Mouse (Mus musculus) neural tube, embryonic 14.5 days (tissue): ENCODE measurements around the gene Ikbke. TPM values are rescaled to one million over a fixed set of nuclear protein-coding genes. Genes with fewer than 3 reads are reported as not detected.

ENCODE experiments used
- ATAC-seq: fragments of 200-750 bp; cut with Nextera tagmentation; 2 replicates; pipeline ENCODE4 v1.8.0; 2017; ENCODE audit warnings: low read depth, mild to moderate bottlenecking, moderate TSS enrichment, moderate library complexity
- H3K27ac ChIP-seq: fragments of 300-500 bp; sonication (generic); 2 replicates; pipeline ENCODE4 v1.5.1; 2014; ENCODE audit warnings: low read depth, mild to moderate bottlenecking, control low read depth, low read length, moderate library complexity, mixed read lengths
- H3K27me3 ChIP-seq: fragments of 300-500 bp; sonication (generic); 2 replicates; pipeline ENCODE4 v1.6.1; 2014; ENCODE audit warnings: low read length; ENCODE audit not compliant: control insufficient read depth, insufficient read depth
- H3K36me3 ChIP-seq: fragments of 300-500 bp; sonication (generic); 2 replicates; pipeline ENCODE4 v1.6.1; 2014; ENCODE audit warnings: low read length, mixed read lengths; ENCODE audit not compliant: control insufficient read depth, insufficient read depth
- H3K4me1 ChIP-seq: fragments of 300-500 bp; sonication (generic); 2 replicates; pipeline ENCODE4 v1.6.1; 2014; ENCODE audit warnings: low read length; ENCODE audit not compliant: control insufficient read depth, insufficient read depth
- H3K4me2 ChIP-seq: fragments of 300-500 bp; sonication (generic); 2 replicates; pipeline ENCODE4 v1.6.1; 2014; ENCODE audit warnings: mild to moderate bottlenecking, low read depth, low read length, control low read depth
- H3K4me3 ChIP-seq: fragments of 300-500 bp; sonication (generic); 2 replicates; pipeline ENCODE4 v1.5.1; 2014; ENCODE audit warnings: low read depth, low read length, control low read depth, mixed read lengths
- H3K9ac ChIP-seq: fragments of 300-500 bp; sonication (generic); replicated peaks from 2 replicates; pipeline ENCODE4 v1.6.1; 2014; ENCODE audit warnings: low read depth, mild to moderate bottlenecking, control low read depth, low read length, mixed read lengths
- H3K9me3 ChIP-seq: fragments of 300-500 bp; sonication (generic); 2 replicates; pipeline ENCODE4 v1.6.1; 2016; ENCODE audit warnings: low read length; ENCODE audit not compliant: control insufficient read depth
- WGBS: fragments of 180-500 bp; shearing (Covaris S2); extraction: QIAGEN DNeasy Blood & Tissue Kit; methylation state at CpG from one replicate; pipeline ENCODE4 v1.1.7; 2014; 5-methylcytosine and 5-hydroxymethylcytosine counted together
- polyA plus RNA-seq: library from polyadenylated mRNA; unstranded; fragments of >200 nt; fragmentation: Nextera tagmentation; extraction: Ambion mirVana; gene quantifications from 2 replicates; pipeline ENCODE4 v1.2.1, GENCODE M21; 2014

The Ikbke gene
- polyA plus RNA-seq, 1 experiment from 2014 or later: 0.55 TPM

DNA sequence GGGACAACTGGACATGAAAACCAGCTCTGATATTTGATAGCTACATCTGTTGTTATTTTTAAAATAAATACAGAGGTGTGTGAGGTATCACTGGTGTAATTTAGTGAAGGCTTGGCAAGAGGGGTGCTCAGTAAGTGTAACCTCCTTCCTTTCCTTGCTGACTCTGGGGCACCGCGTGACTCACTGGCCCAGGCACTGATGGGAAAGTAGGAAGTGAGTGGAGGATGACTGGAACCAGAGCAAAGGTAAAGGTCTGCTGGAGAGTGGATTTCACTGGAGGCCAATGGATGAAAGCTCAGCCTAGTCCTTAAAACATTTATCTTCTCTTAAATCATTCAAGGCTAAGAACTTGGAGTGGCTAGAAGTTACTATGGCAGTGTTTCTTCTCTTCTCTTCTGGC lies 21.3 kb upstream of the Ikbke start:
- WGBS: 93% methylated on average over 2 of the region's 2 CpGs
- Histone ChIP-seq H3K9ac (no peak overlapping the region), H3K36me3 (peaks cover 16% of the 10 kb centered on the region), H3K27ac (no peak overlapping the region), H3K27me3 (no peaks in the 10 kb centered on the region), H3K9me3 (no peaks in the 10 kb centered on the region), H3K4me3 (no peak overlapping the region), H3K4me2 (no peak overlapping the region), H3K4me1 (0 out of 2 replicates have a peak, but pooled peaks cover 5% of the 10 kb centered on the region)
- no peak for ATAC-seq

DNA sequence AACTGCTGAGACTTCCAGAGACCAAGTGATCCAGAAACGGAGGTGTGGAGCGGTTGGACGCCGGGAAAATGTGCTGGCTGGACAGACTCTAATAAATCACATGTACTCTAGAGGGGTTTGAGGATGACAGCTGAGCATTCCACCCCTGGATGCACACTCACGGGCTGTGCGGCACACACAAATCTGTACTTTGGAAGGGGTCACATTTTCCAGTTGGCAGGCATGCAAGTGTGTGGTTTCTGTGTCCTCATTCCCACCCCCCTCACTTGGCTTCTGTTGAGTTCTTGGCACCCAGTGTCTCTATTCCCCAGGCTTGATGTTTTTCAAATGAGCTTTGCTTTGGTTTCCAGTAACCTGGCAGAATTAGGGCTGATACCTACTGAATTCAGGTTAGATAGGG lies 20.4 kb upstream of the Ikbke start:
- WGBS: 41% methylated on average over 6 of the region's 6 CpGs
- Histone ChIP-seq H3K4me1 (0 out of 2 replicates have a peak, but pooled peaks cover 5% of the 10 kb centered on the region), H3K9ac (no peak overlapping the region), H3K36me3 (peaks cover 21% of the 10 kb centered on the region), H3K4me2 (no peak overlapping the region), H3K4me3 (no peak overlapping the region), H3K27me3 (no peaks in the 10 kb centered on the region), H3K9me3 (no peaks in the 10 kb centered on the region), H3K27ac (no peak overlapping the region; the same call in 1 of the 2 replicates)
- no peak for ATAC-seq

DNA sequence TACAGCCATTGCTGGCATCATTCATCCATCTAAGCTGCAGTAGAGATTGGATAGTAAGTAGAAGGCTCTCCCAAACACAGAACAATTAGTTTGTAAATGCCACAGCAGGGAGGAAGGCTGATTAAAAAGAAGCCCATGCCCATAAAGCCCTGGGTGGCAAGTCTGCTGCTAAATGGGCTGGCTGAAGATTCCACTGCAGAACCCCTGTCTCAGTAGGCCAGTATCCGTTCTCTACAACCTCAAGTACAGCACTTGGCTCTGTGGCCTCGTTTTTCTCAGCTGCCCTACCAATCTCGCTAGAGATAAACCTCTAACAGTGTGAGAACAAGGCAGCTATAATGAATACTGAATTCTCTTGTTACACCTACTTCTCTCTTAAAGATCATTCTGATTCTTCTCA lies 19.8 kb upstream of the Ikbke start:
- ATAC-seq: peak; percentile 49; the same call in 1 of the 2 replicates
- H3K36me3 ChIP-seq: peaks cover 21% of the 10 kb centered on the region
- H3K4me3 ChIP-seq: no peak overlapping the region
- no peak overlapping the region for H3K9ac ChIP-seq
- H3K4me1 ChIP-seq: 0 out of 2 replicates have a peak, but pooled peaks cover 5% of the 10 kb centered on the region
- WGBS: 22% methylated on average over 3 of the region's 3 CpGs
- H3K9me3 ChIP-seq: no peaks in the 10 kb centered on the region
- no peaks in the 10 kb centered on the region for H3K27me3 ChIP-seq
- no peak overlapping the region; the same call in 1 of the 2 replicates for H3K27ac ChIP-seq
- H3K4me2 ChIP-seq: no peak overlapping the region

DNA sequence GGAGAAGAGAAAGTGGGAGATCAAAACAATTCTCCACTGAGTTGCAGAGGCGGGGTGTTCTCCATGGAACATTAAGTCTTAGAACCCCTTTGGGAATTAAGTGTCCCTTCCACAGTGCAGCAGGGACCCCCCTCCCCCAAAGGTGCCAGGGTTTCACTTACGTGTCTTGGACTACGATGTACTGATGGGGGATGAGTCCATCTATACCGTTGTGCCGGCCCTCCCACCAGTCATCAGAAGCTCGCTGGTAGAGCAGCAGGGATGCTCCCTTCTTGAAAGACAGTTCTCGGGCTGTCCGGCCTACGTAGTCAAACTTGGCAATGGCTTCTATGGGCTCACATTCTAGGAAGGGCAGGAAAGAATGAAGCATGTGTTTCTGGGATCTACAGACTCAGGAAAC lies 18.8 kb upstream of the Ikbke start:
- Histone ChIP-seq H3K9ac (no peak overlapping the region), H3K27me3 (no peaks in the 10 kb centered on the region), H3K9me3 (no peaks in the 10 kb centered on the region), H3K4me2 (no peak overlapping the region), H3K4me3 (no peak overlapping the region), H3K36me3 (peaks cover 21% of the 10 kb centered on the region), H3K27ac (no peak overlapping the region), H3K4me1 (0 out of 2 replicates have a peak, but pooled peaks cover 5% of the 10 kb centered on the region)
- WGBS: 83% methylated on average over 9 of the region's 9 CpGs
- ATAC-seq: no peak

DNA sequence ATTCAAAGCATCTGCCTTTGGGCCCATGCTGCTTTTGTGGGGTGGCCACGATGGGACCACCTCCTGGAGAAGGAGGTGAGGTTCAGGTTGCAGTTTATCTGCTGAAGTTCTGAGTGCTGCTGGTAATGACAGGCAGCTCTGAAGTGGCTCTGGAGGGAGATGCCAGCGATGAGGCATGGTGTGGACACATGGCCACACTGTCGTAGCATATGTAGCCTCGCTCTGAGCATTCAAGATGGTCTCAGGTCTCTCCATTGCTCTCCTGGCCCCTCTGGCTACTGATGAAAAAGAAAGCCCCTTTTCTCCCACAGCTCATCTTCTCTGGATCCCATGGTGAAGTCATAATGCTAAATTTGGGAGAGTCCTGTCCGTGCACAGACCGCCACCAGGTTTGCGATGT lies 17.3 kb upstream of the Ikbke start:
- no peak overlapping the region for H3K4me3 ChIP-seq
- peaks cover 26% of the 10 kb centered on the region for H3K36me3 ChIP-seq
- no peaks in the 10 kb centered on the region for H3K27me3 ChIP-seq
- no peak overlapping the region for H3K4me2 ChIP-seq
- H3K9ac ChIP-seq: no peak overlapping the region
- H3K27ac ChIP-seq: no peak overlapping the region
- WGBS: 88% methylated on average over 7 of the region's 7 CpGs
- H3K4me1 ChIP-seq: 0 out of 2 replicates have a peak, but pooled peaks cover 5% of the 10 kb centered on the region
- no peak for ATAC-seq
- H3K9me3 ChIP-seq: no peaks in the 10 kb centered on the region

DNA sequence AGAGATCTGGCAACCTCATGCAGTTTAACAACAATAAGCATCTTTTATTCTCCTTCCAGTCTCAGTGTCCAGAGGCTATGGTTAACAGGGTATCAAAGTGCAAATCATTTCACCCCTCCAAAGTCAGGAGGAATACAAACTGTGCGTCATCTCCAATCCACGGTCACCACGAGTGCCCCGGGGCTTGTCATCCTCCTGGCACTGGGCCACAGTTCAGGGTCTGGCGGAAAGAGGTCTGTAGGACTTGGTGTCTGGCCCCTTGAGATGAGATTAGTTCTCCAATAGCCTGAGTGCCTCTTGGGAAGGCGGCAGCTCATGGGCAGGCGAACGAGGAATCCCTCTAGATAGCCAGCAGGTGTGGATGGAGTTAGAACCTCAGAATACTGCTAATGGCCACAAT lies 15.8 kb upstream of the Ikbke start:
- Histone ChIP-seq H3K36me3 (peaks cover 26% of the 10 kb centered on the region), H3K4me1 (0 out of 2 replicates have a peak, but pooled peaks cover 5% of the 10 kb centered on the region), H3K27me3 (no peaks in the 10 kb centered on the region), H3K4me3 (no peak overlapping the region), H3K9ac (no peak overlapping the region), H3K4me2 (no peak overlapping the region), H3K9me3 (no peaks in the 10 kb centered on the region), H3K27ac (no peak overlapping the region)
- no peak for ATAC-seq
- WGBS: 58% methylated on average over 8 of the region's 8 CpGs

DNA sequence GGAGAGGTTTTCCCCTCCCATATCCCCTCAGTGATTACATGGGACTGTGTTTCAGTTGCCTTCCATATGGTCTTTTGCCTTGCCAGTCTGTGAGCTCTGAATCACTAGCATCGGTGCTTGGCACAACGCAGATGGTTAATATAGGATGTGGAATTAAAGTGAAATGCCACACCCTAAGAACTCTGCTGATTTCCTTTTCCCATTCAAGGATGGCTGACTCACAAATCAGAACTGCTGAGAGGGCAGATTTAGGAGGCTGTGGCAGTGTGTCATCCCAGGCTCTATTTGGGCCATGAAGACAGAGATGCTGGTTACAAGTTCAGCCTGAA lies 14.5 kb upstream of the Ikbke start:
- Histone ChIP-seq H3K36me3 (peaks cover 24% of the 10 kb centered on the region), H3K9me3 (no peaks in the 10 kb centered on the region), H3K4me1 (no peaks in the 10 kb centered on the region), H3K27me3 (no peaks in the 10 kb centered on the region), H3K4me2 (no peak overlapping the region), H3K27ac (no peak overlapping the region), H3K9ac (no peak overlapping the region), H3K4me3 (no peak overlapping the region)
- 80% methylated on average over 2 of the region's 2 CpGs for WGBS
- no peak for ATAC-seq

DNA sequence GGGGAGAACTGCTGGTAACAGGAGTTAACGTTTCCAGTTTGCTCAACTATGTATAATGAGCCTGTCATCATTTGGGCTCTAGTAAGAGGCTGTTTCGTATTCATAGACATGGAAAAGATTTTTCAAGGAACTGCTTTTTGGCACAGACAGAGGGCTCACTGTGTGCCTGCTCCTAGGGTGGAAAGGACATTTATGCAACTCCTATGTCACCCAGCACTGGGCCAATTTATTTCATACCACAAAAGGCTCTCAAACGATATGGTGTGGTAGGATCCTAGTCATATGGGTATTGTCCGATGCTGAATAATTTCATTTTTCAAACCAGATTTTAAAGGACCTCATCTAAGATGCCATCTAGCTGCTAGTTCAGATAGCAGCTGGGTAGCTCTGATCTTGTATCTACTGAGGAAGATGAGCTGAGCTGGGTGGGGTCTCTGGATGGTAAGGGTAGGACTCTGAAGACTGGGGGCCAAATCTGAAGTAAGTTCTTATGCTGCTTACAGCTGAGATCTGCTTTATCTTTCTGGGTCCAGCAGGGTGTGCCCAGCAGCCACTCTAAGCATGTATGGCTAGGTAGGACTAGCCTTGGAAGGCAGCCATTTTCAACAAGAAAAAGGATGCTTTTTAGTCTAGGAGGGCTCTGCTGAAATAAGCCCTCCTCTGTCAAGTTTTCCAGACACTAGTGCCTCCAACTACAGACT lies 14.0 kb upstream of the Ikbke start:
- no peaks in the 10 kb centered on the region for H3K4me1 ChIP-seq
- no peaks in the 10 kb centered on the region for H3K9me3 ChIP-seq
- no peaks in the 10 kb centered on the region for H3K27me3 ChIP-seq
- 90% methylated on average over 4 of the region's 4 CpGs for WGBS
- no peak overlapping the region for H3K4me2 ChIP-seq
- no peak overlapping the region for H3K4me3 ChIP-seq
- ATAC-seq: no peak
- H3K36me3 ChIP-seq: peaks cover 29% of the 10 kb centered on the region
- no peak overlapping the region for H3K27ac ChIP-seq
- H3K9ac ChIP-seq: no peak overlapping the region

DNA sequence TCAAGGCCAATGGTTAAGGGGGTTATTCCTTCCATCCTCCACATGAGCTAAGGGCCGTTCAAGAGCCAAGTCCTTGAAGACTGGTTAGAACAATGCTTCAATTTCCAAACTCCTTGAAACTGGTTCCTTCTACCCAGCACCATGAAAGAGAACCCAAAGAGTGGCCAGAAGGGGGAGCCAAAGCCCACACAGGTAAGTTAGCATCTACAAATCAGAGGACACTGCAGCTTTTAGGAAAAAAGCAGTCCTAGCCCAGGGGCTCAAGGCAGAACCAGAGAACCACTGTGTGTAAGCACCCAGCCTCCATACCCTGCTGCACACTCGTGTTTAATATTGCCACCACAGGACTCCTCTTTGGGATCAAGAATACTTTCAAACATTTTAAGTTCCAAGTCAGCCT lies 11.2 kb upstream of the Ikbke start:
- H3K36me3 ChIP-seq: peaks cover 19% of the 10 kb centered on the region
- H3K9me3 ChIP-seq: no peaks in the 10 kb centered on the region
- H3K4me2 ChIP-seq: no peak overlapping the region
- H3K9ac ChIP-seq: no peak overlapping the region
- H3K4me1 ChIP-seq: no peaks in the 10 kb centered on the region
- no peak overlapping the region for H3K27ac ChIP-seq
- peak; percentile 32; the same call in 1 of the 2 replicates for ATAC-seq
- no peaks in the 10 kb centered on the region for H3K27me3 ChIP-seq
- 44% methylated on average over 2 of the region's 2 CpGs for WGBS
- no peak overlapping the region for H3K4me3 ChIP-seq
